Mouse (Mus musculus) bone marrow, adult 2 months (tissue): ENCODE measurements around the gene Hectd3.

Experiments used
- CTCF ChIP-seq: fragments of 200-500 bp; IDR thresholded peaks from 2 replicates; pipeline ENCODE4 v1.5.1; 2011; ENCODE audit warnings: low read length, control low read depth; ENCODE audit not compliant: control insufficient read depth, insufficient read depth
- POLR2A ChIP-seq: fragments of 200-500 bp; IDR thresholded peaks from 2 replicates; pipeline ENCODE4 v1.6.1; 2011; ENCODE audit warnings: low read depth, mild to moderate bottlenecking, control low read depth, low read length, borderline replicate concordance; ENCODE audit not compliant: control insufficient read depth

DNA sequence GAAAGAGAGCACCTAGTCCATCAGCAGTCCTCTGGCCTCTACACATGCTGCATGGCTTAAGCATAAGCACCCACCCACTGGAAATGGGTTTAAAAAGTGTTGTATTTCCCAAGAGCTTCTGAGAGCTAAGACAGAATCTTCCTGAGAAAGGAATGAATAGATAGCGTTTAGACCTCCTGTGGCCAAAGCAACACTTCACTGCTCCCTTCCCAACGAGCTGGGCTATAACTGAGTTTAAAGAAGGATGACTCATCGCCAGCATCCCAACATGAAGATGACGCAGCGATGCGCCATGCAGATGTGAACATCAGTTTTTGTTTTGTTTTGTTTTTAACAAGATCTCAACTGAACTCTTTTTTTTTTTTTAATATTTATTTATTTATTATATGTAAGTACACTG, 18.5 kb downstream of the Hectd3 start:
- TF ChIP-seq CTCF (no peak), POLR2A (no peak)
